Mouse (Mus musculus): Measurements from ENCODE around the gene Foxk1. TPM values are rescaled to one million over a fixed set of nuclear protein-coding genes. Genes with fewer than 3 reads are reported as not detected.

Foxk1 gene
- polyA plus RNA-seq, 1 experiment, result 8.2 TPM

DNA sequence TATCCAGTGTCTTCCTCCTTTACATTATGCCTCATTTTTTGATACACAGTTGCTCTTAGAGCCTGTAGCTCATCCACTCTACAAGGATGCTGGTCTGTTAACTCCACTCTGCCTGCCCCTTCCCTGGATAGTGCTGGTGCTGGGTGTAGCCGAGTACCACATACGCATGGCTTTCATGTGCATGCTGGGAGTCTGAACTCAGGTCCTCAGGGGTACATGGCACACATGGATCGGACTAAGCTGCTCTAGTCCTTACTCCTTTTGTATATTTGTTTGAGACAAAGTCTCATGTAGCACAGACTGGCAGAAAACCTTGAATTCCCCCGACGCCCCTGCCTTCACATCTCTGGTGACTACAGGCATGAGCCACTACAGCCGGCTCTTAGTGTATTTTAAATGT is 15.0 kb upstream of the Foxk1 start:
- H3K79me2 ChIP-seq (ENCODE audit: control insufficient read depth, insufficient read depth), result no peaks in the 10 kb centered on the region
- no peaks in the 10 kb centered on the region for H3K36me3 ChIP-seq (ENCODE audit: control insufficient read depth, insufficient read depth)
- H3K79me3 ChIP-seq (ENCODE audit: low read depth), result no peaks in the 10 kb centered on the region
- TF ChIP-seq MYOG (IDR thresholded peaks at IDR 0.05; ENCODE audit: control insufficient read depth, extremely low read depth, insufficient read length) (no peak), CEBPB (IDR thresholded peaks at IDR 0.05; ENCODE audit: low read depth) (no peak), MYOD1 (IDR thresholded peaks at IDR 0.05; ENCODE audit: control insufficient read depth, insufficient read length, low read depth) (no peak), USF1 (IDR thresholded peaks at IDR 0.05; ENCODE audit: low read depth) (no peak), CTCF (IDR thresholded peaks at IDR 0.05; ENCODE audit: control insufficient read depth, insufficient read depth, insufficient read length) (no peak), FOSL1 (IDR thresholded peaks at IDR 0.05; ENCODE audit: insufficient read depth, low read length, poor library complexity, severe bottlenecking) (no peak), MAX (IDR thresholded peaks at IDR 0.05) (no peak)
- no peaks in the 10 kb centered on the region for H3K27me3 ChIP-seq (ENCODE audit: control insufficient read depth, insufficient read depth, insufficient read length)
- H3K4me3 ChIP-seq (ENCODE audit: insufficient read depth, poor library complexity, severe bottlenecking), result no peak overlapping the region
- H3ac ChIP-seq (ENCODE audit: control insufficient read depth, insufficient read length, low read depth), result no peak overlapping the region

DNA sequence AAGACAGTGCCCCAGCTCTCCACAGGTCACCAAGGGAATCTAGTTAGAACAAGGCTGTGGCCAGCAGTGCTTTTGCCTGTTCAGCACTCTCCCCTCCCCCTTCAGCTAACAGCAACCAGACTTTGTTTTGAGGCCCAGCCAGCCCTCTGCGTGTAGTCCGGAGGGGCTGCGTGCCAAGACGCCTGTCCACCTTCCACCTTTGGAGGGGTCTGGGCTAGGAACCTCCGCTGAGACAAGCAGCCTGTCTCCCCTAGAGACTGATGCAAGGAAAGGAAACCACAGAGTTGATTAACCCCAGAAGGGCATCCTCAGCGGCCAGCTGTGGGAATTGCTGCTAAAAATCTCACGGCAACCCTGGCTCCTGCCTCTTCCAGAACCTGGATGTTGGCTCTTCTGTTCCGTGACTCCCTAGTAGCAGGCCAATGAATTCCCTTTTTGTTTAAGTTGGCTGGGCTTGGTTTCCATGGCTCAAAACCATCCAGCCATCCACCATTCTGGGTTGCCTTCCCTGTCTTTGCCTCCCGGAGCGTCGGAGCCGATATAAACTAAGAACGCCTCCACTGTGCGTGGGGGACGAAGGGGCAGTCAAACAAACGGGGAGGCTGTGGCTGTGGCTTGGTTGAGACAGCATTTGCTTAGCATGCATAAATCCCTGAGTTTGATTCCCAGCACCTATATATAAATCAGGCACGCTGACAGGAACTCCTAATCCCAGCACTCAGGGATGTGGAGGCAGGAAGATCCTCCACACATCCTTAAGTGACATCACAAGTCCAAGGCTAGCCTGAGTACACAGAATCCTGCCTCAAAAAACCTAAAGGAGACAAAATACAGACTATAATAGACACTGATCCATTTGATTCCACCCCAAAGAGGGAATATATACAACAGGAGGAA is 14.3 kb upstream of the Foxk1 start:
- no peaks in the 10 kb centered on the region for H3K27me3 ChIP-seq (ENCODE audit: control insufficient read depth, insufficient read depth, insufficient read length)
- TF ChIP-seq MAX (IDR thresholded peaks at IDR 0.05) (no peak), USF1 (IDR thresholded peaks at IDR 0.05; ENCODE audit: low read depth) (no peak), CTCF (IDR thresholded peaks at IDR 0.05; ENCODE audit: control insufficient read depth, insufficient read depth, insufficient read length) (no peak), MYOG (IDR thresholded peaks at IDR 0.05; ENCODE audit: control insufficient read depth, extremely low read depth, insufficient read length) (no peak), FOSL1 (IDR thresholded peaks at IDR 0.05; ENCODE audit: insufficient read depth, low read length, poor library complexity, severe bottlenecking) (no peak), MYOD1 (IDR thresholded peaks at IDR 0.05; ENCODE audit: control insufficient read depth, insufficient read length, low read depth) (no peak), CEBPB (IDR thresholded peaks at IDR 0.05; ENCODE audit: low read depth) (no peak)
- no peaks in the 10 kb centered on the region for H3K36me3 ChIP-seq (ENCODE audit: control insufficient read depth, insufficient read depth)
- no peak overlapping the region for H3ac ChIP-seq (ENCODE audit: control insufficient read depth, insufficient read length, low read depth)
- H3K4me3 ChIP-seq (ENCODE audit: insufficient read depth, poor library complexity, severe bottlenecking), result no peak overlapping the region
- no peaks in the 10 kb centered on the region for H3K79me3 ChIP-seq (ENCODE audit: low read depth)
- no peaks in the 10 kb centered on the region for H3K79me2 ChIP-seq (ENCODE audit: control insufficient read depth, insufficient read depth)

DNA sequence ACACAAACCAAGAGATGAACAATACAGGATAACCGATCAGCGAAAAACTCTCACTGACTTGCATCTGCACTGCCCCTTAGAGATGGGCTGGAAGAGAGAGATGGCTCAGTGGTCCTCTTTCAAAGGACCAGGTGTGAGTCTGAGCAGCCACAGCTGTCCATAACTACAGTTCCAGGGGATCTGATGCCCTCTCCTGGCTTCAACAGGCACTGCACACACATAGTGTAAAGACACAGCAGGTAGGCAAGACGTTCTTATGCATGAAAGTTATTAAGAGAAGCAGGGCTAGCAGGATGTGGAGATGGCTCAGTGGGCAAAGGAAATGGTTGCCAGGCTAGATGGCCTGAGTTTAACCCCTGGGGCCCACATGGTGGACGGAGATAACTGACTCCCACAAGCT is 13.6 kb upstream of the Foxk1 start:
- TF ChIP-seq MYOG (IDR thresholded peaks at IDR 0.05; ENCODE audit: control insufficient read depth, extremely low read depth, insufficient read length), result no peak
- TF ChIP-seq FOSL1 (IDR thresholded peaks at IDR 0.05; ENCODE audit: insufficient read depth, low read length, poor library complexity, severe bottlenecking), result no peak
- no peak for TF ChIP-seq MAX (IDR thresholded peaks at IDR 0.05)
- TF ChIP-seq CTCF (IDR thresholded peaks at IDR 0.05; ENCODE audit: control insufficient read depth, insufficient read depth, insufficient read length), result no peak
- no peak for TF ChIP-seq USF1 (IDR thresholded peaks at IDR 0.05; ENCODE audit: low read depth)
- TF ChIP-seq MYOD1 (IDR thresholded peaks at IDR 0.05; ENCODE audit: control insufficient read depth, insufficient read length, low read depth), result no peak
- TF ChIP-seq CEBPB (IDR thresholded peaks at IDR 0.05; ENCODE audit: low read depth), result no peak
- Histone ChIP-seq H3K36me3 (ENCODE audit: control insufficient read depth, insufficient read depth) (no peaks in the 10 kb centered on the region), H3K79me3 (ENCODE audit: low read depth) (no peaks in the 10 kb centered on the region), H3K27me3 (ENCODE audit: control insufficient read depth, insufficient read depth, insufficient read length) (no peaks in the 10 kb centered on the region), H3K4me3 (ENCODE audit: insufficient read depth, poor library complexity, severe bottlenecking) (no peak overlapping the region), H3K79me2 (ENCODE audit: control insufficient read depth, insufficient read depth) (no peaks in the 10 kb centered on the region), H3ac (ENCODE audit: control insufficient read depth, insufficient read length, low read depth) (no peak overlapping the region)

DNA sequence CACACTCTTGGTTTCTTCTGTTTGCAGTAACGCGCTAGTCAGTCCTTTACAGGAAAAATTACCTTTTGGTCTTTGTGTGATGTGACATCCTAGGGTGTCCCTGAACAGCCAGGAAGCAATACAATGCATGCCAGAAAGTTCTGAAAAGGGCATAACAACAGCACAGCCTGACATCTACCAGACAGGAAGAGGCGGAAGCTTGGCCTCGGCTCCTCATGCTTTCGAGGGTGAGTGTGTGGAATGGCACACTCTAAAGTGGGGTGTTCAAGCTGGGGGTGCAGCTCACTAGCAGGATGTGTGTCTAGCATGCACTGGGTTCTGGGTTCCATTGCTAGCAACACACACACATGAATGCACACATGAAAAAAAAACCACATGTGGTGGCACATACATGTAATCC is 9.6 kb upstream of the Foxk1 start:
- Histone ChIP-seq H3K4me3 (ENCODE audit: insufficient read depth, poor library complexity, severe bottlenecking) (no peak overlapping the region), H3K36me3 (ENCODE audit: control insufficient read depth, insufficient read depth) (no peaks in the 10 kb centered on the region), H3ac (ENCODE audit: control insufficient read depth, insufficient read length, low read depth) (no peak overlapping the region), H3K79me3 (ENCODE audit: low read depth) (no peaks in the 10 kb centered on the region), H3K27me3 (ENCODE audit: control insufficient read depth, insufficient read depth, insufficient read length) (no peaks in the 10 kb centered on the region), H3K79me2 (ENCODE audit: control insufficient read depth, insufficient read depth) (no peaks in the 10 kb centered on the region)
- TF ChIP-seq FOSL1 (IDR thresholded peaks at IDR 0.05; ENCODE audit: insufficient read depth, low read length, poor library complexity, severe bottlenecking) (no peak), MYOD1 (IDR thresholded peaks at IDR 0.05; ENCODE audit: control insufficient read depth, insufficient read length, low read depth) (no peak), USF1 (IDR thresholded peaks at IDR 0.05; ENCODE audit: low read depth) (no peak), CEBPB (IDR thresholded peaks at IDR 0.05; ENCODE audit: low read depth) (no peak), MAX (IDR thresholded peaks at IDR 0.05) (no peak), CTCF (IDR thresholded peaks at IDR 0.05; ENCODE audit: control insufficient read depth, insufficient read depth, insufficient read length) (no peak), MYOG (IDR thresholded peaks at IDR 0.05; ENCODE audit: control insufficient read depth, extremely low read depth, insufficient read length) (no peak)

DNA sequence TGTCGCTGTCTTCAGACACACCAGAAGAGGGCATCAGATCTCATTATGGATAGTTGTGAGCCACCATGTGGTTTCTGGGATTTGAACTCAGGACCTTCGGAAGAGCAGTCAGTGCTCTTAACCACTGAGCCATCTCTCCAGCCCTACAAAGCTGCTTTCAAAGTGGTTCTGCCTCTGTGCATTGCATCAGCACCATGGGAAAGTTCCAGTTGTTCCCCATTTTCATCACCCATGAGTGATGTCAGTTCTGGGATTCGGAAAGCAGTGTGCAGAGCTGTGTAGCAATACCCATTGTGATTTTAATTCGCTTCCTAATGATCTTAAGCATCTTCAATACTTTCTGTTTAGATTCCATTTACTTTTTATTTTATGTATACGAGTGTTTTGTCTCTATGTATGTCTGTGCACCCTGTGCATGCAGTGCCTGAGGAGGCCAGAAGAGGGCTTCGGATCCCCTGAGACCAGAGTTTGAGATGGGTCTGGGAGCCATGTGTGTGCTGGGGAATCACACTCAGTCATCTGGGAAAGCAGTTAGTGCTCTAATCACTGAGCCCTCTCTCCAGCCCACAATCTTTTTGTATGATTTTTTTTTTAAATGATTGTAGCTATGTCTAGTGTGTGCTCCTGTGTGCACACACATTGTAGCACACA is 6.6 kb upstream of the Foxk1 start:
- Histone ChIP-seq H3K36me3 (ENCODE audit: control insufficient read depth, insufficient read depth) (no peaks in the 10 kb centered on the region), H3K4me3 (ENCODE audit: insufficient read depth, poor library complexity, severe bottlenecking) (no peak overlapping the region), H3K79me3 (ENCODE audit: low read depth) (no peaks in the 10 kb centered on the region), H3ac (ENCODE audit: control insufficient read depth, insufficient read length, low read depth) (no peak overlapping the region), H3K79me2 (ENCODE audit: control insufficient read depth, insufficient read depth) (no peaks in the 10 kb centered on the region), H3K27me3 (ENCODE audit: control insufficient read depth, insufficient read depth, insufficient read length) (no peaks in the 10 kb centered on the region)
- no peak for TF ChIP-seq CEBPB (IDR thresholded peaks at IDR 0.05; ENCODE audit: low read depth)
- no peak for TF ChIP-seq USF1 (IDR thresholded peaks at IDR 0.05; ENCODE audit: low read depth)
- no peak for TF ChIP-seq FOSL1 (IDR thresholded peaks at IDR 0.05; ENCODE audit: insufficient read depth, low read length, poor library complexity, severe bottlenecking)
- no peak for TF ChIP-seq CTCF (IDR thresholded peaks at IDR 0.05; ENCODE audit: control insufficient read depth, insufficient read depth, insufficient read length)
- no peak for TF ChIP-seq MAX (IDR thresholded peaks at IDR 0.05)
- TF ChIP-seq MYOG (IDR thresholded peaks at IDR 0.05; ENCODE audit: control insufficient read depth, extremely low read depth, insufficient read length), result no peak
- no peak for TF ChIP-seq MYOD1 (IDR thresholded peaks at IDR 0.05; ENCODE audit: control insufficient read depth, insufficient read length, low read depth)
